Mouse (Mus musculus) left cerebral cortex, postnatal 14 days (tissue): ENCODE results near the gene Tspan14. TPM values are rescaled to one million over a fixed set of nuclear protein-coding genes. Genes with fewer than 3 reads are reported as not detected.

Experiments used
- DNase-seq, 2 experiments: peaks; one replicate each; pipeline ENCODE4 v3.0.0; 2021 to 2022; ENCODE audit warnings: low spot score in 2 of 2, mixed read lengths in 1 of 2
- intact Hi-C: fragments of 180-260 bp; cut with DNase I; formaldehyde crosslinking; loops from one replicate; pipeline ENCODE4 v1.15.1; 2025
- total RNA-seq, 2 experiments: library from RNA; stranded (reverse); gene quantifications; 2 replicates each; pipeline ENCODE4 v1.2.3; 2021

The Tspan14 gene
- total RNA-seq, 2 experiments from 2014 or later = 57.8 to 70.3 TPM

DNA sequence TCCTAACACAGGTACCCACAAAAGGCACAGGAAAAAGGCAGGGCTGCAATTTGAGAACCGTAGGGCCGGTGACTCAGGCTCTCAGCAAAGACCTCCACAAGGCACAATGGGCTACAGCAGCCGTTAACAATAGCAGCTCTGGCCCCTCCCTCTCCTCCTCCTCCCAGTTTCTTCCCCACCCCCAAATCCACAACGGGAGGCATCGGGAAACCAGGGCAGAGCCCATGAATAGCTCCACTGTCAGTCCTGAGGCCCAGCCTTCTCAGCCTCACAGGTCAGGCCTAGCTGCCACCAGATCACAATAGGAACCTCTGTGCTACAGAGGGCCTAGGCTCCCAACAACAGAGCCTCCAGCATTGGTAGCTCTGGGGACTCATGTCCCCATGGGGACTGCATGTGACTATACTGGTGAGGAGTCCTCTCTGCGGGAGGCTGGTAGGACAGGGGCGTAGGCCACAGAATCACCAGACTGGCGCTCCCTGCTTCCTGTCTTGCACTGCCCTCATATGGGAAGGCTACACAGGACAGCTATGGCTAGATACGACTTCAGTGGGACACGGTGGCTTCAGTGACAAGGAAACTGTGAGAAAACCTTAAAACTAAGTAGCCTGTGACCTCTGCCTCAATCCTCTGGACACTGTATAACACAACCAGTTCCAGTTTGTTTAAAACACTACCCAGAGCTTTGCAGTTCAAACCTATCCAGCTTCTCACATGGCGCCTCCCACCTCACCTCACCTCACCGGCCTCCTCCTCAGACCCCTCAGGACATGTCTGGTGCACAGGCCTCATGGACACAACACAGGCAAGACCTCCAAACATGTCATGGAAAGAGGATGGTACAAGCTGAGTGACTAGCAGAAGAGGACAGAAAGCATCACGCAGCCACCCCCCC lies 10.1 kb downstream of the Tspan14 start:
- DNase-seq = peak in 1 of 2 experiments; percentile 45
- intact Hi-C loops = no loop called here

DNA sequence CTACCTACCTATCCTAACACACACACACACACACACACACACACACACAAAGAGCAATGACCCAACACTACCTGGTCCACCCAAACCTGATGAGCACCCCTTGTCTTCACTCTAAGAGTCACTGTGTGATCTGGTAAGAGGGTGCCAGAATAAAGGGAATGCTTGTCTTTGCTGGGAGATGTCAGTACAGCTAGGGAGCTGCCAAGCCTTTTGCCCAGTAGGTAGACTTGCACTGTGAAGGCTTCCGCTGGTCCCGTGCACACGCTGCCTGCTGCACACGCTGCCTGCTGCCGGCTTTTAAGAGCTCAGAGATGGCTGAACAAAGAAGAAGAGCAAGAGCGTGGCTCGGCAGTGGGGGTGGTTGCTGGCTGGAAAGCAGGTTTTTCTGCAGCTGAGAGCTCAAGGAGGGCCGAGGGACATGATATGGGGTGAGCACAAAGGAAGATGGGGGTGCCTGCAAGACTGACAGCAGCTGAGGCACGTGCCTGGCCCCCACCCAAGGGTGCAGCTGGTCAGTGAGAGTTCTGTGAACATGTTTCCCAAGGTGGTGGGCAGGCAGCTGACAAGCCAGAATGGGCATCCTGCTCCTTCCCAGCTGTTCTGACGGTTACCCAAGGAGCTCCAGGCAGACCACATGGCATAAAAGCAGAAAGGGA lies 10.9 kb downstream of the Tspan14 start:
- DNase-seq = peak; percentile 74 to 93
- intact Hi-C loops = no loop called here

DNA sequence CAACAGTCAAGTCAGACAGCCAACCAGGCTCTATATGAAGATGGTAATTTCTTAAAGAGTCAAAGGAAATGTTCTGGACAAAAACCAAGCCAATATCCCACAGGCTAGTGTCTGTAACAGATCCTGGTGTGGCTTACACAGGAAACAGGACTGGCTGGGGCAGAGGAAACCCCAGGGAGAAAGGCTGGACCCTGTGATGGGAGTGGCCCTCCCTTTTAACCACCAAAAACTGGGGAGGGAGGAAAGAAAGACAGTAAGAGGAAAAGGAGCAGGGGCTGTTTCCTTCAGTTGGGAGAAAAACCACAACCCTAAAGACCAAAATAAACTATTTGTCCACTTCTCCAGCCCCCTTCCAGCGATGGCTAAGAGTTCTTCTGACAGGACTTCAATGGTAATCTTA lies 11.5 kb downstream of the Tspan14 start:
- intact Hi-C loops = no loop called here
- no peak for DNase-seq

DNA sequence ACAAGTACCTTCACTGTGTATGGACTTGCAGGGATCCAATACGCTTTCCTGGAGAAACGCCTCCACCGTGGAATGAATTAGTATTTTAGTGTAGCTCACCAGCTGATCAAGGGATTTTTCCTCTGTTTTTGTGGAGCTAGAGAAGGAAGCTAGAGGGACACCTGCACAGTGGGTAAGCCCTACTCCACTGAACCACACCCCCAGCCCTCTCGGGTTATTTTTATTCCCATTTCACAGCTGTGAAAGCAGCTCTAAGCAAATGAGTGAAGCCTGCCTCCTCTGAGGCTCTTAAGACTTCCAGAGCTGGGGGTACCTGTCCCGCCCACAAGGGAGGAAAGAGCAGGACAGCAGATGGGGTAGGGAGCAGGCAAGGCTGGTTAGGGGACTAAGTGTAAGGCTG lies 13.2 kb downstream of the Tspan14 start:
- no peak for DNase-seq
- intact Hi-C loops = loop anchor here (5.0 kb wide), 1 partner anchor 36 kb away; no protein-coding TSS in a partner anchor

DNA sequence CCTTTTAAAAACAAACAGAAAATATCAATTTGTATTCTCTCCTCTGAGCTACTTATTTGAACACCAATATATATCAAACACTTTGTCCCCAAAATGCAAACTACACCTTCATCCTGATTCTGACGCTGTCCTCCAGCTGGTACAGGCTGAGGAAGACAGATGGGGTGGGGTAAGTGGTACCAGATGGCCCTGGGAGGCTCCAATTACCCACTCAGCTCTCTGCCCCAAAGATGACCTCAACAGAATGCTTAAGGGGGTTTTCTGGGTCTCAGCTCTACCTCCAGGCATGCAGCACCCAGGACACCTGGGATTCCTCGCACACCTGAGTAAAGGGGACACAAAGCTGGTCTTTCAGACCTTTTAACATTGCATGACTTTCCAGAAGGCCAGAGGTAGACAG lies 13.9 kb downstream of the Tspan14 start:
- no peak for DNase-seq
- intact Hi-C loops = loop anchor here (5.0 kb wide), 1 partner anchor 35 kb away; no protein-coding TSS in a partner anchor

DNA sequence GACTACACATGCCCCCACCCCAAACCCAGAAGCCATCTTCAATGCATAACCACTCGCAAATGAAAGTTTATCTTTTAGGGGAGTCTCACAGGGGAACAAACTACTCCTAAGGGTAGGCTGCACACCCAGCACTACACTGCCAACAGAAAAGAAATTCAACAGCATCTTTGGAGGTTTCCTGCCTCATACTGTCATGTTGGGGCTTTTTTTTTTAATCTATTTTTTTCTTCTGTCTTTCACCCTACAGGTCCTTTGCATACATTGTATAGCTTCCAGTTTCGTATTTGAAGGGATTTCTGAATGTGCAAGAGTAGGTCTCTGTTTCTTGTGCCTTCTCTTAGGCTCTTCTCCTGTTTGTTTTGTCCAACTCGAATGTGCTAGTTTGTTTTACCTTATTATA lies 14.3 kb downstream of the Tspan14 start:
- DNase-seq = no peak
- intact Hi-C loops = loop anchor here (5.0 kb wide), 1 partner anchor 35 kb away; no protein-coding TSS in a partner anchor

DNA sequence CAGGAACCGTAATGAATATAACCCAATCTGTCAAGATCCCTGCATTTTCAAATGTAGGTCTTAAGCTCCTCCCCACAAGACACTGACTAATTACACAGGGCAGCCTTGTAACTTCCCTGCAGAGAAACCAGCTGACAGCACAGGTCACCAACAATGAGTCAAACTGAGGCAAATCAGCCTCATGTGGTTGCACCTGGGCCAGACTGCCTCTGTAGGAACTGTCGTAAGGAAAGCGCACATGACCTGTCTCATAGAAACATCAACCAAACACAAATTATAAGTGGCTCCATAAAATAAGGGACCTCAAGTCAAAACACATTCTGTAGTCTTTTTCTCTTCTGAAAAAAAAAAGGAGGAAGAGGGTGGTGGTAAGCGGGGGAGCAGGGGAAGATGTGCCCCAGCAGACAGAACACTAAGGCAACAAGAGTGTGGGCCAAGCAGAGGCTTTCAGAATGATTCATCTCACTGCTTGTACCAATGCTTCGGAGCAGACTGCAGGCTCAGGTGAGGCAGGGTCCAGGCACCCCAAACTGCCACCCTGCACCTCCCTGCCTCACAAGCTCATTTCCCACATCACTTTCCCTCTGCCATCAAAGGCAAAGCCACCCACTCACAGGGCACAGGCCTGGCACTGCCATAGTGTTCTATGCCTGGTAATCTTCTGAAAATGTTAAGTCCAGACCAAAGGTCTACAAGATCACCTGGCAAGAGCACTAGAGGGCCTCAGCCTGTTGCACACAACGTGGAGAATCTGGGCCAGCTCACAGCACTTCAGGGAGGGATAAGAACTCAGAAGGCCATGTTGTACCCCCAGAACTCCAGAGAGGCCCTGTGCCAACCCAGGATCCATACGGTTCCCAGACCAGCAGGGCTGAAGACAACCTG lies 16.6 kb downstream of the Tspan14 start:
- no peak for DNase-seq
- intact Hi-C loops = loop anchor here (5.0 kb wide), 1 partner anchor 33 kb away; no protein-coding TSS in a partner anchor

DNA sequence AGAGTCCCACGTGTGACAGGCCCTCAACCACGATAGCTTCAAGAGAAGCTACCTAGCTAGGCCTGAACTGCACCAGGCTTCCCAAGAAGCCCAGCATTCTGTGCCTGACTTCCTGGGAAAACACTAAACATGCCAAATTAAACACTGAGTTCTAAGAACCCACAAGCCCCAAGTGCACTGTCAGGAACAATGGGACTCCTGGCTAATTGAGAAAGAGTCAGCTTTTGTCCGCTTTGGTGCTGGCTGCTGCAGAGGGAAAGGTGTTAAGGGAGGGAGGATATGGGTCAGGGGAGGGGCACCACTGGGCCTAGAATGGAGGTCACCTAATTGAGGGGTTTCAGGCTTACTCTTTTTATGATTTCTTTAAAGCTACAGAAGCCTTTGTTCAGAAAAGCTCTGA lies 17.6 kb downstream of the Tspan14 start:
- DNase-seq = no peak

DNA sequence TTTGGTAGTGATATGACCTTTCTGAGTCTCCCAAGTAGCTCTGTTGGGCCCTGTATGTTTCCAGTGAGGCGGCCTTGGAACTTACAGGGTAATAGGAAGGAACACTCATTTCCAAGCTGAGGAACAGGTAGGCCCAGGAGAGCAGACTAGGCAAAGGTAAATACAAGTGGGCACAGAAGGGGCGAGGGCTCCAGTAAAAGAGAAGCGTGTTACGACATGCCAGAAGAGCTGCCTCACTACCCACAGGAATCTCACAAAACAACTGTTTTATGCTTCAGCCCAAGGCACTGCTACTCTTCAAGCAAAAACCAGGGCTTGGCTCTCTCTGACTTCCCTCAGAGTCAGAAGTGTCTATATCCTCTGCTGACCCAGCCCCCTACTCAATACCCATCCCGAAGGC lies 18.1 kb downstream of the Tspan14 start:
- intact Hi-C loops = no loop called here
- DNase-seq = no peak

More for the DNA sequence above, 17.6 kb downstream of the Tspan14 start:
- intact Hi-C loops = no loop called here

DNA sequence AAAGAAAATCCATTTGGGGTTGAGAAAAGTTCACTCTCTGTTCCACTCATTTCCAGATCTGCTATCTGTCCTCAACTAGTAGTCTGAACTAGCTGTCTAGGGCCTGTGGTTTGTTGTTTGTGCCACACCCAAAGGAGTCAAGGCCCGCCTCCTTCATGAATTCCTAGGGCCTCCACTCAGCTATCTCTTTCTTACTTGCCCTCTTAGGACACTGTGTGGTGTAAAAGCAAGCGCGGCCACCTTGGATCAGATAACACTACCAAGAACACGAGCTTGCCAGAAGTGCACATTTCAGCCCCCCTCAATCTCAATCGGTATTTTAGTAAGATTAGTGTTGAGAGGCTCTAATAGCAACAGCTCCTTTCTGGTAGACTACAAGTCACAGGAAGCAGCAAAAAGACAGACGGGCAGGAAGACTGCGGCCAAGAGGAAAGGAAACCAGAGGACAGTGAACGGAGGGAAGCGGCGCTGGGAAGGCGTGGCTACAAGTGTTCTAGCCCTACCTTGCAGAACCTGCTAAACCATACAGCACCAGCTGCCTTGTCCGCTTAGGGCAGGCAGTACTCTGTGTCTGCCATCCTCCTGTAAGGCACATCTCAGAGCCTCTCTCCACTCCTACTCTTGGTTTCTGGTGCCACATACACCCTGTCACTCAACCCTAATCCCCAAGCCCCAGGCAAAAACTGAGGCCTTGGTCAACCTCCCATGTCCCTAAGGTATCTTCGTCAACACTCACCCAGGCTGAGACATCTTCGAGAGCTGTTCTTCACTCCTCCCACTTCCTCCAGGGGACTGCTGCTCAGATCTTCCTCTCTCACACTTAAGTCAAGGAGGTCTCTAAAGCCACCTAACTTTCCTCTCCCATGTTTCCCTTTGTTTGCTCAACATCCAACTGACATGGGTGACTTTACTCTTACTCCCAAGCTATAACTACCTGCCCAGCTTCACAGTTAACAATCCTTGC lies 18.9 kb downstream of the Tspan14 start:
- intact Hi-C loops = no loop called here
- no peak for DNase-seq

DNA sequence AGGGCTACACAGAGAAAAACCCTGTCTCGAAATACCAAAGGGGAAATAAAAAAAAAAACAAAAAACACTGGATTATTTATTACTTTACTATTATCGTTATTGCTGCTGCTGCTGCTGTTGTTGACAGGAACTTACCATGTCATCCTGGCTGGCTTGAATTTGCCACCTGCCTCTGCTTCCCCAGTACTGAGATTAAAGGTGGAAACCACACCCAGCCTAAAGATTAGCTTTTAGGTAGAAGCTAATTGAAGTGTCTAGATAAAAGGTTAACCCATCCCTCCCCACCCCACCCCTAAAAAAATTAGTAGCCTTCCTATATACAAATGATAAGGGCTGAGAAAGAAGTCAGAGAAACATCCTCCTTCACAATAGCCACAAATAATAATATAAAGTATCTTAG lies 22.8 kb downstream of the Tspan14 start:
- no peak for DNase-seq
- intact Hi-C loops = no loop called here

DNA sequence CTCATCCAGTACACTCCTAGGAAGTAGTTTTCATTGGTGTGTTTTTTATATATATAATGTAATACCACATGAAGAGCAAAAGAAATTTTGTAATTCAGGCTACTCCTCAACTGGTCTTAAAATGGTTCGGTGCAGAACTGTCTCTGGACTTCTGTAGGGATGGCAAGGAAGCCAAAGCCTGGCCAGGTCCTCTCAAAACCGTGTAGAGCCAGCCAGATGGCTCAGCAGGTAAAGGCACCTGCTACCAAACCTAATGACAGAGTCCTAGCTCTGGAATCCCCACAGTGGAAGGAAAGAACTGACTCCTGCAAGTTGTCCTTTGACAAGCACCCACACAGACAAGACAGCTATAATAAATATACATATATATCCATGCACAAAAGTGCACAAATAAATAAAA lies 24.2 kb downstream of the Tspan14 start:
- intact Hi-C loops = no loop called here
- no peak for DNase-seq

DNA sequence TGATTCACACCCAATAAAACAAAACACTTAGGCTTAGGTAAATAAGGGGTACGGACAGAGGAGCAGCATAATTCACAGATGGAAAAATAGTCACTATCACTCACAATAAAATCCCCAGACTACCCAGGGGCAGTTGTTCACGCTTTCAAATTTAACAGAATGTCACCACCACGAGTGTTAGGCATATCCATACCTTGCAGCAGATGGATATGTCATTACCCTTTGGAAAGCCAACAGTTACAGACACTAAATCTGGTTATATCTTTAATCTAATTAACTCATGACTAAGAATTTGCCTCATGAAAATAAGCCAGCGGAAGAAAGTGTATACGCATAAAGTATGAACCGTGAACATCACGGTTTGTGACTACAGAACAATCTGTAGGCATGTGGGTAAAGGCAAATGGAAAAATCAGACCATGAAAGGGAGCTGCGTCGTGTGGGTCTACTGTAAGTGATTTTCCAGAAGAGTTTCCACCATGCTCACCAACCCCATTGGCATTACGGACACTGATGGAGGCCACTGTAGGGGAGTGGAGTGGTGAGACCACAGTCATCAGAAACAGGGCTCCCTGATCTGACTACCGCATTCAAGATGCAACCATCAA lies 28.1 kb downstream of the Tspan14 start:
- intact Hi-C loops = no loop called here
- DNase-seq = no peak

DNA sequence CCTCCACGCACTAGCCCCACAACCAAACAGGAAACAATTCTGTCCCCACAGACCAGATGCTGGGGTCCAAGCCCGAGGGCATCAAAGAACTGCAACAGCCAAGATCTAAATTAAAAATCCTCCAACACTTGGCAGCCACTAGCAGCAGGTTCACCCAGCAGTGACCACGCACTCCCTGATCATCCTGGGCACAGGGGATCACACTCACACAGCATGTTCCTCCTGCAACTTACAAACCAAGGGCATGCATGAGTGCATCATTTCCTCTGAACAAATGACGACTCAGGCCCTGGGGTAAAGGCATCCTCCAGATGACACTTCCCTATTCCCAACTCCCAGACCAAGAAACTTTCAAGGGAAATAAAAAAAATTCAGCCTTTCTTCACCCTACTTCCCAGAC lies 29.6 kb downstream of the Tspan14 start:
- intact Hi-C loops = no loop called here
- DNase-seq = no peak

DNA sequence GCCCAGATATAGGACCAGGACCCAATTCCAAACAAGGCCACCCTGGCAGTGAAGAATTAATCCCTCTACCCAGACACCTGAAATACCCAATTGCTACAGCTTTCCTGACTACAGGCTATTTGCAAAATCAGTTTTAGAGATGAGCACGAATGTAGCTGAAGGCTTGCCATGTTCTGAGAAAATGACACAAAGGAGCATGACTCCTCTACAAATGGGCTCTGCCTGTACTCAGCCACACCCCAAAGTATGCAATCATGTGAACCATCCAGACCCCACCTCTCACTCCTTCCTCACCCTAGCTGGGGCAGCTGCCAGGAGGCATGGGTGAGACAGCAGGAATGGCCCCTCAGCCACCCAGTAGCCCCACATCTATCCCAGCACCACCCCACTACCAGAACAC lies 31.1 kb downstream of the Tspan14 start:
- no peak for DNase-seq
- intact Hi-C loops = no loop called here

DNA sequence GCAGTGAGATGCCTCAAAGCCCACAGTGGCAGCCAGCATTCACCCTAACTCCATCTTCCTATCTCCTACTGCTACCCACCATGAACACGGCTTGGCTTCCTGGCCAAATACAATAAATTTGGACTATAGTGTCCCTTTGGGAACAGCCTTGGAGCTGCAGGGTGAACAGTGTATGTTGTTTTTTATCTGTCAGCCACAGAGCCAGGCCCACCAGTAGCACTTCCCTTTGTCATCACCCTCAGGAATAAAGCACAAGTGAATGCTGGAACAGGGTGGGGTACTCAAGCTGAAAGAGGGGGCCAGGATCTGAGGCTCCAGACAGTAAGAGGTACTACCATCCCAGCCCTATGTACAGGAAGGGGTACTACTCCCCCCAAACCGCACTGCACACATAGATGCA lies 31.6 kb downstream of the Tspan14 start:
- intact Hi-C loops = no loop called here
- no peak for DNase-seq

DNA sequence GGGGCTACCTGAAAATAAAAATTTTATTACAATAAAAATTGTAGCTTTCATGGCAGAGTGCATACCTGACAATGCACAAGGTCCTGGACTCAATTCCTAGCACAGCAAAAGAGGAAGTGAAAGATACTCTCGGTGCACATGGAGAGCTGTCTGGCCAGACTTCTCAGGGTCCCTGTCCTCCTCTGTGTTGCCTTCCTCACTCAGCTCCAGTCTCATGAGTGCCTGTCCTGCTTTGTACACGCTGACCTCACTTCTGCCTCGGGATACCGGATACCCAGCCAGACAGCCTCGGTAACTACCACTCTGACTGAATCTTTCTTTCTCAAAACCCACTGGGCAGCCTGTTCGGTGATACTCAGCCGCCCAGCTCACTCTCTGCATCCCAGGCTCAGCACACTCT lies 33.3 kb downstream of the Tspan14 start:
- DNase-seq = no peak
- intact Hi-C loops = no loop called here

DNA sequence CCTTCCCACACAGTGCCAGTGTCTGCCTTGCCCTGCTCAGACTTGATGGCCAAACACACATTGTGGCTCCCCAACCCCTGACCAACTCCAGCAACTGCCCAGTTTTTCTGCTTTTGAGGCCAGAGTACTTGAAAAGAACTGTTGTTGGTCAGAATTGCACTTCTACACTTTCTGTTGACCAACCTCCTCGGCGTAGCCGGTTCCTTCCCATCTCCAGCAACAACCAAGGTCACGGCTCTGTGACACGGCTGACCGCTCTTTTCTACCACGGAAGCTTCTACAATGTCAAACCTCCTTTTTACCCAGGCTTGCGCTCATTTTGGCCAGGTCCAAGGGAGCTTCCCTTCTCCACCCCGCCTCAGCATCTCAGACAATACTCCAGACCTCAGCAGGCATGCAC lies 34.4 kb downstream of the Tspan14 start:
- intact Hi-C loops = no loop called here
- DNase-seq = no peak
